Mouse (Mus musculus): Measurements from ENCODE around the gene Gm20671. TPM values are rescaled to one million over a fixed set of nuclear protein-coding genes. Genes with fewer than 3 reads are reported as not detected.
"Not testable (repeated sequence)": the region's sequence is repeated elsewhere in the genome, so short reads cannot be mapped to it uniquely, and the experiment has no call there.

The Gm20671 gene
- polyA plus RNA-seq, 1 experiment from 2014 or later = not detected

- Histone ChIP-seq H3K9ac (peak overlapping the region; percentile 41), H3K4me1 (ENCODE audit: insufficient read depth) (no peaks in the 10 kb centered on the region), H3K4me3 (ENCODE audit: low read depth, low read length) (peak overlapping the region; percentile 41), H3K27me3 (ENCODE audit: insufficient read depth, low read length) (no peaks in the 10 kb centered on the region), H3K9me3 (ENCODE audit: low read depth, low read length) (no peaks in the 10 kb centered on the region), H3K36me3 (ENCODE audit: insufficient read depth) (no peaks in the 10 kb centered on the region), H3K27ac (ENCODE audit: low read depth) (peak overlapping the region; percentile 37; the same call in 1 of the 2 replicates), H3K4me2 (peak overlapping the region; percentile 66)
- peak; percentile 11; the same call in 1 of the 2 replicates for TF ChIP-seq CTCF (IDR thresholded peaks at IDR 0.05; ENCODE audit: low read depth)
- DNase-seq (peak; percentile 81), ATAC-seq (ENCODE audit: insufficient read depth) (no peak; the same call in 1 of the 2 replicates)
- 3% methylated on average over 6 of the region's 6 CpGs for WGBS
These were observed 30.9 kb upstream of the Gm20671 start for GRCm38 (mm10) chr5:32857781-32858220.

- H3K9ac ChIP-seq; H3K36me3 ChIP-seq (ENCODE audit: insufficient read depth); DNase-seq; H3K9me3 ChIP-seq (ENCODE audit: low read depth, low read length); H3K27ac ChIP-seq (ENCODE audit: low read depth); H3K4me2 ChIP-seq; H3K4me3 ChIP-seq (ENCODE audit: low read depth, low read length); H3K4me1 ChIP-seq (ENCODE audit: insufficient read depth); ATAC-seq (ENCODE audit: insufficient read depth); H3K27me3 ChIP-seq (ENCODE audit: insufficient read depth, low read length): not testable (repeated sequence)
- 89% methylated on average over 2 of the region's 3 CpGs for WGBS
These were observed 28.4 kb upstream of the Gm20671 start for GRCm38 (mm10) chr5:32855274-32855673.

GRCm38 (mm10) chr5:32854818-32855217, 27.9 kb upstream of the Gm20671 start:
- Histone ChIP-seq H3K4me3 (ENCODE audit: low read depth, low read length) (no peak overlapping the region), H3K4me1 (ENCODE audit: insufficient read depth) (peaks cover 9% of the 10 kb centered on the region; the same call in 1 of the 2 replicates), H3K27ac (ENCODE audit: low read depth) (no peak overlapping the region), H3K27me3 (ENCODE audit: insufficient read depth, low read length) (no peaks in the 10 kb centered on the region), H3K9ac (no peak overlapping the region), H3K9me3 (ENCODE audit: low read depth, low read length) (no peaks in the 10 kb centered on the region), H3K4me2 (no peak overlapping the region), H3K36me3 (ENCODE audit: insufficient read depth) (peaks cover 10% of the 10 kb centered on the region; the same call in 1 of the 2 replicates)
- DNase-seq (no peak), ATAC-seq (ENCODE audit: insufficient read depth) (no peak)
- TF ChIP-seq CTCF (IDR thresholded peaks at IDR 0.05; ENCODE audit: low read depth) = no peak
- WGBS = 83% methylated on average over 4 of the region's 4 CpGs

DNA sequence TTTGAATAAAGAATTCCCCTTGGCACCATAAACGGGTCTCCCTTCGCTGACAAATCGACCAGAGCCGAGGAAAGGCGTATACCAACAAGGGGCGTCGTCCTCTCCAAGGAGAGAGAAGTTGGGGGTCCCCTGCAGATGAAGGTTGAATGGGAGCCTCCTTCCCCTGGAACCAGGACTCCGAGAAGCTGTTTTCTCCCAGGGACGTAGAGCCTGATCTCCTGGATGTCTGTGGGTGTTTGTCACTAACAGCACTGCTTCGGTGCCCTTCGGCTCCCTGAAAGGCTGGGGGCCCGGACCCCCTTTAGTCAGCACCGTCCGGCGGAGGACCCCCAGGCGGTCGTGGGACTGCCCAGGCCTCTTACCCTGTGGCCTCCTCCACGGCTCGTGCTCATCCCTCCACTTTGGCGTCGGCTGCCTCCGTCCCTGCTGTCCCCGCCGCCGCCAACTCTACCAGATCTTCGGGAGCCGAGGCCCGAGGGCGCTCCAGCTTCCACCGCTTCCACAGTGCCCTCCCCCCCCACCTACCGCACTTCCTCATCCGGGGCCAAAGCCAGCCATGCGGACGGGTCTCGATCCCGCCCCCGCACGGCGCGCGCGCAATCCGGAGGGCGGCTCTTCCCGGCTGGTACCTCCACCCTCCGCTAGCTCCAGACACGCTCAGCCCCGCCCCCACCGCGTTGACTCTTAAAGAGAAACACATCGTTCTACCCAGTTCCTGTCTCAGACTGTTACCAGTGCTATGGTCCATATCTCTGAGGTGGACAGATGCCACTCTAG, 27.0 kb upstream of the Gm20671 start, which contains the start of gene Prr14l:
Gene Prr14l (minus strand): TSS at position 526 of the 777 bp plus-strand sequence.
- Histone ChIP-seq H3K4me1 (ENCODE audit: insufficient read depth) (peaks cover 9% of the 10 kb centered on the region; the same call in 1 of the 2 replicates), H3K27me3 (ENCODE audit: insufficient read depth, low read length) (no peaks in the 10 kb centered on the region), H3K9ac (peak within 1 kb of the TSS; percentile 97), H3K4me3 (ENCODE audit: low read depth, low read length) (peak within 1 kb of the TSS; percentile 95), H3K4me2 (peak within 1 kb of the TSS; percentile 85), H3K27ac (ENCODE audit: low read depth) (peak within 1 kb of the TSS; percentile 86), H3K36me3 (ENCODE audit: insufficient read depth) (peaks cover 10% of the 10 kb centered on the region; the same call in 1 of the 2 replicates), H3K9me3 (ENCODE audit: low read depth, low read length) (no peaks in the 10 kb centered on the region)
- WGBS = under 1% methylated on average over 51 of the region's 51 CpGs
- TF ChIP-seq CTCF (IDR thresholded peaks at IDR 0.05; ENCODE audit: low read depth) = no peak
- DNase-seq (peak; percentile 98), ATAC-seq (ENCODE audit: insufficient read depth) (peak; percentile 95)

GRCm38 (mm10) chr5:32852026-32852425, 25.1 kb upstream of the Gm20671 start:
- H3K4me1 ChIP-seq (ENCODE audit: insufficient read depth) = peaks cover 9% of the 10 kb centered on the region; the same call in 1 of the 2 replicates
- no peaks in the 10 kb centered on the region for H3K27me3 ChIP-seq (ENCODE audit: insufficient read depth, low read length)
- ATAC-seq (ENCODE audit: insufficient read depth) (no peak), DNase-seq (peak; percentile 14)
- H3K4me3 ChIP-seq (ENCODE audit: low read depth, low read length) = peak overlapping the region; percentile 95
- no peaks in the 10 kb centered on the region for H3K9me3 ChIP-seq (ENCODE audit: low read depth, low read length)
- no peak overlapping the region for H3K27ac ChIP-seq (ENCODE audit: low read depth)
- H3K9ac ChIP-seq = peak overlapping the region; percentile 44
- WGBS = 27% methylated on average over 6 of the region's 6 CpGs
- no peak for TF ChIP-seq CTCF (IDR thresholded peaks at IDR 0.05; ENCODE audit: low read depth)
- H3K4me2 ChIP-seq = peak overlapping the region; percentile 85
- peaks cover 18% of the 10 kb centered on the region for H3K36me3 ChIP-seq (ENCODE audit: insufficient read depth)

- not testable (repeated sequence) for DNase-seq; ATAC-seq (ENCODE audit: insufficient read depth); H3K4me2 ChIP-seq; H3K4me1 ChIP-seq (ENCODE audit: insufficient read depth); H3K9ac ChIP-seq; H3K9me3 ChIP-seq (ENCODE audit: low read depth, low read length); H3K27me3 ChIP-seq (ENCODE audit: insufficient read depth, low read length); H3K4me3 ChIP-seq (ENCODE audit: low read depth, low read length); H3K27ac ChIP-seq (ENCODE audit: low read depth)
- peaks cover 30% of the 10 kb centered on the region for H3K36me3 ChIP-seq (ENCODE audit: insufficient read depth)
- WGBS = 87% methylated on average over 3 of the region's 3 CpGs
These were observed 22.7 kb upstream of the Gm20671 start for GRCm38 (mm10) chr5:32849580-32849979.

DNA sequence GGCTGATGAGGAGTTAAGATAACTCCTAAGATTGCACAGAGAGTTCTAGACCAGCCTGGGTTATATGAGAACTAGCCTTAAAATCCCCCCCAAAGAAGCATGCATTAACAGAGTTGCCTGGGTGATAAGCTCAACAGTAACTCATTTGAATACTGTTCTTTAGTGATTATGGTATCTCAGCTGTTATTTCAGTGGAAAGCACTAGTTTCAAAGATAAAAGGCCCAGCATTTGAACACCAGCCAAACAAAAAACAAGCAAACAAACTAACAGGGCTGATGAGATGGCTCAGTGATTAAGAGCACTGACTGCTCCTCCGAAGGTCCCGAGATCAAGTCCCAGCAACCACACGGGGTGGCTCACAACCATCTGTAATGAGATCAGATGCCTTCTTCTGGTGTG, 22.3 kb upstream of the Gm20671 start:
- H3K9ac ChIP-seq = no peak overlapping the region
- DNase-seq (no peak), ATAC-seq (ENCODE audit: insufficient read depth) (no peak)
- 94% methylated on average over 3 of the region's 3 CpGs for WGBS
- no peak overlapping the region for H3K4me2 ChIP-seq
- no peak for TF ChIP-seq CTCF (IDR thresholded peaks at IDR 0.05; ENCODE audit: low read depth)
- H3K4me1 ChIP-seq (ENCODE audit: insufficient read depth) = peaks cover 9% of the 10 kb centered on the region; the same call in 1 of the 2 replicates
- no peaks in the 10 kb centered on the region for H3K9me3 ChIP-seq (ENCODE audit: low read depth, low read length)
- H3K36me3 ChIP-seq (ENCODE audit: insufficient read depth) = peaks cover 34% of the 10 kb centered on the region
- no peak overlapping the region for H3K4me3 ChIP-seq (ENCODE audit: low read depth, low read length)
- no peak overlapping the region for H3K27ac ChIP-seq (ENCODE audit: low read depth)
- H3K27me3 ChIP-seq (ENCODE audit: insufficient read depth, low read length) = no peaks in the 10 kb centered on the region

All from lung, embryonic 14.5 days (tissue).